Mouse (Mus musculus) heart, postnatal 0 days (tissue): ENCODE measurements around the gene Rnf38. TPM values are rescaled to one million over a fixed set of nuclear protein-coding genes. Genes with fewer than 3 reads are reported as not detected.

ENCODE experiments used
- ATAC-seq: fragments of 200-750 bp; cut with Nextera tagmentation; 2 replicates; pipeline ENCODE4 v1.8.0; 2017; ENCODE audit warnings: low read depth, moderate number of reproducible peaks, moderate library complexity; ENCODE audit not compliant: insufficient read depth
- DNase-seq: peaks from one replicate; pipeline ENCODE4 v3.0.0-alpha.2; 2016; ENCODE audit warnings: low spot score
- H3K27ac ChIP-seq: fragments of 300-500 bp; sonication (generic); 2 replicates; pipeline ENCODE4 v1.5.1; 2014; ENCODE audit warnings: low read depth, mild to moderate bottlenecking
- H3K27me3 ChIP-seq: fragments of 300-500 bp; sonication (generic); 2 replicates; pipeline ENCODE4 v1.6.1; 2014; ENCODE audit warnings: low read length, mixed read lengths; ENCODE audit not compliant: control insufficient read depth, insufficient read depth
- H3K36me3 ChIP-seq: fragments of 300-500 bp; sonication (generic); replicated peaks from 2 replicates; pipeline ENCODE4 v1.6.1; 2014; ENCODE audit warnings: low read length, mixed read lengths; ENCODE audit not compliant: control insufficient read depth, insufficient read depth
- H3K4me1 ChIP-seq: fragments of 300-500 bp; sonication (generic); 2 replicates; pipeline ENCODE4 v1.6.1; 2014; ENCODE audit warnings: antibody characterized with exemption; ENCODE audit not compliant: control insufficient read depth, insufficient read depth
- H3K4me2 ChIP-seq: fragments of 300-500 bp; sonication (generic); 2 replicates; pipeline ENCODE4 v1.6.1; 2014; ENCODE audit warnings: low read depth, mild to moderate bottlenecking, low read length, moderate library complexity
- H3K4me3 ChIP-seq: fragments of 300-500 bp; sonication (generic); 2 replicates; pipeline ENCODE4 v1.5.1; 2014; ENCODE audit warnings: low read depth, low read length
- H3K9ac ChIP-seq: fragments of 300-500 bp; sonication (generic); replicated peaks from 2 replicates; pipeline ENCODE4 v1.6.1; 2014; ENCODE audit warnings: low read depth, low read length, mixed read lengths
- H3K9me3 ChIP-seq: fragments of 300-500 bp; sonication (generic); replicated peaks from 2 replicates; pipeline ENCODE4 v1.6.1; 2016; ENCODE audit warnings: low read length; ENCODE audit not compliant: control insufficient read depth
- CTCF ChIP-seq: IDR thresholded peaks from 2 replicates; pipeline ENCODE4 v1.5.1; 2016; ENCODE audit warnings: antibody characterized with exemption, control low read depth, low read depth
- EP300 ChIP-seq: IDR thresholded peaks from 2 replicates; pipeline ENCODE4 v1.6.1; 2016; ENCODE audit warnings: antibody characterized with exemption, low read depth
- WGBS: fragments of 180-500 bp; shearing (Covaris S2); extraction: QIAGEN DNeasy Blood & Tissue Kit; methylation state at CpG from one replicate; pipeline ENCODE4 v1.1.7; 2014; 5-methylcytosine and 5-hydroxymethylcytosine counted together
- polyA plus RNA-seq: library from polyadenylated mRNA; unstranded; fragments of >200 nt; fragmentation: Nextera tagmentation; extraction: Ambion mirVana; gene quantifications from 2 replicates; pipeline ENCODE4 v1.2.1, GENCODE M21; 2015
- total RNA-seq: library from RNA; depleted of rRNA; stranded (reverse); fragments of >200 nt; gene quantifications from 2 replicates; pipeline ENCODE4 v1.2.3, GENCODE M21; 2014; ENCODE audit warnings: low replicate concordance

The Rnf38 gene
- total and polyA plus RNA-seq, 2 experiments from 2014 or later = 7.3 to 41.1 TPM

DNA sequence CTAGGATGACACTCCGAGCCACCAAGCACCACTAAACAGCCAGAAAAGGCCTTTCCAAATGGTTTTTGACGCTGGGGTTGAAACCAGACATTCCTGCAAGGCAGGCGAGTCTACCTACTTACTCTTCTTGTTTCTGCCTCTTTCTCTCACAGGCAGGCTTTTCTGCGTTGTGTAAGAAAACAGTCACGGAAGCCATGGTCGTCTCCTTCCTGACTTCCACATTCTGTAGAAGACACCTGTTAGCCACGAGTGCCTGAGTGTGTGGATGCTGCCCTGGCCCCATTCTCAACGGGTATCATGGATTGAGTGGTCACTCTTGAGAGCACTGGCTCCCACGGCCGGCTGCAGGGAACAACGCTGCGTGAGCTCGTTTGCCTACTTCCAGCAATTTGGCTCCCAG is 118.5 kb downstream of the Rnf38 start:
- H3K9me3 ChIP-seq = no peaks in the 10 kb centered on the region
- ATAC-seq (no peak), DNase-seq (no peak)
- H3K27ac ChIP-seq = no peak overlapping the region
- peaks cover 12% of the 10 kb centered on the region; the same call in 1 of the 2 replicates for H3K4me1 ChIP-seq
- no peak overlapping the region for H3K9ac ChIP-seq
- H3K4me2 ChIP-seq = no peak overlapping the region
- no peaks in the 10 kb centered on the region for H3K27me3 ChIP-seq
- 76% methylated on average over 13 of the region's 13 CpGs for WGBS
- no peak for TF ChIP-seq EP300
- no peak for TF ChIP-seq CTCF
- no peak overlapping the region for H3K4me3 ChIP-seq
- no peaks in the 10 kb centered on the region for H3K36me3 ChIP-seq

DNA sequence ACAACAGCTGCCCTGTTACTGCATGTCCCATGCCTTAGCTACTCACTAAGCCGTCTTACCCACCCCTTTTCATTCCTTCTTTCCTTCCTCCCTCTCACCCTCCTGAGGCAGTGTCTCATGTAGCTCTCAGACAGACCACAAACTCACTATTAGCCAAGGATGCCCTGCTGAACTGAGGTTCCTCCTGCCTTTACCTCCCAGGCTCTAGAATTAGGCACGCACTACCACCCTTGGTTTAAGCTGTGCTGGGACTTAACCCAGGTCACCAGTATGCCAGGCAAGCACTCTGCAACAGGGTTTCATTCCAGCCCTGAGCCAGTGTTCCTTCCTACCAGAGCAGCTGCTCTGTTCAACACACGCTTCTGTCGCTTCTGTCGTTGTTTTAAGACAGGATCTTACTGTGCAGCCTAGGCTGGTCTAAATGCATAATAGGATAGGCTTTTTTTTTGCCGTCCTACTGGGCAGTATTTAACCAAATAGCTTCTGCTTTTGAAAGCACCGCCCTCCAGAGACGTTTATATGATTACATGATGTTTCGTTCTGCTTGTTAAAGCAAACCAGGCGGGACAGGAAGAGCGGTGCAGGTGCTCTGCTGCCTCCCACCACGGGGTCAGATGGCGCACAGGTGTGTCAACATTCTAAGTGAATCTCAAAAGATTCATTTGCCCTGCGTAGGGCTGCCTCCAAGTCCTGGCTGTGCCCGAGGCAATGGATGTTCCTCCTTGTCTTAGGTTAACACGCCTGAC is 120.0 kb downstream of the Rnf38 start:
- DNase-seq = no peak
- Histone ChIP-seq H3K27me3 (no peaks in the 10 kb centered on the region), H3K36me3 (no peaks in the 10 kb centered on the region), H3K9ac (no peak overlapping the region), H3K27ac (peak overlapping the region; percentile 52), H3K4me2 (no peak overlapping the region; the same call in 1 of the 2 replicates), H3K4me3 (no peak overlapping the region), H3K4me1 (peaks cover 12% of the 10 kb centered on the region; the same call in 1 of the 2 replicates), H3K9me3 (no peaks in the 10 kb centered on the region)
- TF ChIP-seq EP300 (no peak), CTCF (no peak)
- ATAC-seq = no peak
- 50% methylated on average over 16 of the region's 16 CpGs for WGBS

DNA sequence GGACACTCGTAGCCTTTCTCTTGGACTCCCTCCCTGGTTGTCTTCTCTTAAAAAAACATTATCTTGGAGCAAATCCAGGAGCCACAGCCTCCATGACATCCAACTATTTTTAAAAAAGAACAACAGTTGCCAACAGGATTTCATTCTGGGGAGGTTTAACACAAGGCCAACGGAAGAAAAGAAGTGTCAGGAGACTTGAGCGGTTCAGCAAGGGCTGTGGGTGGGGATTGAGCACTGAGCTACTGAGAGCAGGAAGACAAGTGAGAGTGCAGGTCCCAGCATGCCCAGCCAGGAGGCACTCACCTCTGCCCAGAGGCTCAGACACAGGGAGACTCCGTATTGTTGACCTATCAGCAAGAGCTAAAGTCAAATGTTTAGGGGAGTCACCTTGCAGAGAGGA is 120.8 kb downstream of the Rnf38 start:
- no peak overlapping the region for H3K9ac ChIP-seq
- no peaks in the 10 kb centered on the region for H3K9me3 ChIP-seq
- DNase-seq = peak; percentile 62
- no peaks in the 10 kb centered on the region for H3K36me3 ChIP-seq
- peak; percentile 80 for ATAC-seq
- 9% methylated on average over 4 of the region's 4 CpGs for WGBS
- 0 out of 2 replicates have a peak, but pooled peaks have one; percentile 8 for TF ChIP-seq CTCF
- TF ChIP-seq EP300 = peak; percentile 58; the same call in 1 of the 2 replicates
- peaks cover 12% of the 10 kb centered on the region; the same call in 1 of the 2 replicates for H3K4me1 ChIP-seq
- no peak overlapping the region for H3K4me3 ChIP-seq
- H3K27ac ChIP-seq = peak overlapping the region; percentile 62
- H3K27me3 ChIP-seq = no peaks in the 10 kb centered on the region
- peak overlapping the region; percentile 15; the same call in 1 of the 2 replicates for H3K4me2 ChIP-seq

DNA sequence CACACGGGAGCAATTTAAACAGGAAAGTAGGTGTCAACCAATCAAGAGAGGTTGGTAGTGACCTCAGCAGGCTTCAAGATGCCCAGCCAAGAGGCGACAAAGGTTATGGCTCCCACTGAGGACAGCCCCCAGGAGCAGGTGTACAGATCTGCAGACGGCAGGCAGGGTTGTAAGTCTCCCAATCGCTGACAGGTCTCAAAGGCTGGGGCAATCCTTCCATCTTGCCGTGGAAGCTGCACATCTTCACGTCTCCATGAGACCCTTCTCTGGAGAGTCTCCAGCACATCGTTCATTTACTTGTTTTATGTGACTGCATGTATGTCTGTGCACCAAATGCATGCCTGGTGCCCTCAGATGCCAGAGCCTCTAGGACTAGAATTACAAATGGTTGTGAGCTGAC is 122.8 kb downstream of the Rnf38 start:
- ATAC-seq (no peak), DNase-seq (no peak)
- H3K4me2 ChIP-seq = no peak overlapping the region
- no peak for TF ChIP-seq CTCF
- no peak for TF ChIP-seq EP300
- H3K4me3 ChIP-seq = no peak overlapping the region
- WGBS = 83% methylated on average over 7 of the region's 7 CpGs
- H3K27me3 ChIP-seq = no peaks in the 10 kb centered on the region
- H3K27ac ChIP-seq = no peak overlapping the region
- H3K36me3 ChIP-seq = no peaks in the 10 kb centered on the region
- H3K9ac ChIP-seq = no peak overlapping the region
- no peaks in the 10 kb centered on the region for H3K9me3 ChIP-seq
- H3K4me1 ChIP-seq = peaks cover 15% of the 10 kb centered on the region

DNA sequence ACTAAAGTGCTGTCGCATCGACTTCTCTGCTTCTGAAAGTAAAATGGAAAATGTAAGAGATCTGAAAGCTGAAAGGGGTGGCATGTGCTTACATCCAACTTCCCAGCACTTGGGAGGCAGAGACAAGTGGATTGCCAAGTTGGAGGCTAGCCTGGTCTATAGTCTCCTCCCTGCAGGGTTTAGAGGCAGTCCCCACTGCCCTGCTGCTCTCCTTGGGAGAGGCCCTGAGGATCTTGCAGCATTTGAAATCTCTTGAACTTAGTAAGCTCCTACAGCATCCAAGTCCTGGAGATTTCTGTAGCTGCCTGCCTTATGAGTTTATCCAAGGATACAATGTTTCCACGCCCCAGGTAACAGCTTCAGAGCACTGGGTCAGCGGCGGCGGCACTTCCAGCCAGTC is 125.3 kb downstream of the Rnf38 start:
- ATAC-seq = no peak
- H3K9ac ChIP-seq = no peak overlapping the region
- H3K4me2 ChIP-seq = no peak overlapping the region
- no peaks in the 10 kb centered on the region for H3K36me3 ChIP-seq
- WGBS = 92% methylated on average over 6 of the region's 6 CpGs
- no peaks in the 10 kb centered on the region for H3K27me3 ChIP-seq
- no peak for DNase-seq
- H3K27ac ChIP-seq = 0 out of 2 replicates have a peak overlapping the region, but pooled peaks have one; percentile 6
- TF ChIP-seq EP300 = no peak
- no peak for TF ChIP-seq CTCF
- H3K4me3 ChIP-seq = no peak overlapping the region
- H3K9me3 ChIP-seq = no peaks in the 10 kb centered on the region
- peaks cover 11% of the 10 kb centered on the region for H3K4me1 ChIP-seq

DNA sequence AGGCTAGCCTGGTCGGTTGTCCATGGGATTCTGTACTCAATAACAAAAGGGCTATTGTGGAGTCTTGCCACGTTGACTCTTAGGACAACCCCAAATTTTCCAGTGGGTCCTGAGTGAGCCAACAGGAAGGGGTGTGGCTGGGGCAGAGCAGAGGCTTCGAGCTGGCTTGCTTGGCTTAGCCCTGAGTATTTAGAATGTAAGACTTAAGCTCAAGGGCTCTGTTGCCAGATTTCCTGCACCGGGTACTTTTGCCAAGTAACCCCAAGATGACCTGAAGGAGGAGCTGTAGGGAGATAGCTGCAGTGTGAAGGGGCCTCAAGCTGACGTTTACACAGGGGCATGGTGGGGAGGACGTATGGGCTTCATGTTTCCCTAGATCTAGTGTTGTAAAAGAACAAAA is 126.2 kb downstream of the Rnf38 start:
- H3K27me3 ChIP-seq = no peaks in the 10 kb centered on the region
- peak overlapping the region; percentile 42; the same call in 1 of the 2 replicates for H3K4me2 ChIP-seq
- peaks cover 4% of the 10 kb centered on the region; the same call in 1 of the 2 replicates for H3K4me1 ChIP-seq
- TF ChIP-seq EP300 = no peak
- TF ChIP-seq CTCF = 0 out of 2 replicates have a peak, but pooled peaks have one; percentile 5
- 30% methylated on average over 6 of the region's 6 CpGs for WGBS
- no peaks in the 10 kb centered on the region for H3K36me3 ChIP-seq
- peak overlapping the region; percentile 77 for H3K27ac ChIP-seq
- DNase-seq = peak; percentile 10
- H3K4me3 ChIP-seq = no peak overlapping the region
- H3K9ac ChIP-seq = no peak overlapping the region
- peak; percentile 38; the same call in 1 of the 2 replicates for ATAC-seq
- no peaks in the 10 kb centered on the region for H3K9me3 ChIP-seq
